Mouse (Mus musculus) A20 (cell line): ENCODE data around the gene Rims1.

ENCODE experiments used
- DNase-seq: peaks from one replicate; pipeline ENCODE4 v3.0.0-alpha.2; 2011; ENCODE audit warnings: low read depth, low spot score

The Rims1 gene

GRCm38 (mm10) chr1:22805726-22806625 is at the start of gene Rims1:
TSS of gene Rims1 (minus strand) at chr1:22805994.
- DNase-seq = no peak

DNA sequence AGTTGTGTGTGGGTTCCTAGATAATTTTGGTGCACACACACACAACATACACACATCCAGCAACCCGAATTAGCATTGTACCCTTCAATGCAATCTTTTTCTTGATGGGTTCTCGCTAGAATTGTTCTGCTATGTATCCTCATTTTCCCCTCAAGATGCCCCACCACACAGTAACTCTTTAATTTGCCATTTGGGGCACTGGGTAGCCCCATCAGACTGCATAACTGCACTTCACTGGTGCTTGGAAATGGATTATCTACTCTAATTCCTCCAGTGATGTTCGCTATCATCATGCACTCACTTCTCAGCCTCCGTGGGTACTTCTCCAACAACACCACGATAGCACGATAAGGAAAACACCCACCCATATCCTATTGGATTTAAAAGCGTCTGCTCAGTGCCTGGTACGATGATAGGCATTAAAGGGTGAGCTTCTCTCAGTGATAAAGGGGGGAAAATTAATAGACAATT is 867 bp upstream of the Rims1 start:
- DNase-seq = no peak

DNA sequence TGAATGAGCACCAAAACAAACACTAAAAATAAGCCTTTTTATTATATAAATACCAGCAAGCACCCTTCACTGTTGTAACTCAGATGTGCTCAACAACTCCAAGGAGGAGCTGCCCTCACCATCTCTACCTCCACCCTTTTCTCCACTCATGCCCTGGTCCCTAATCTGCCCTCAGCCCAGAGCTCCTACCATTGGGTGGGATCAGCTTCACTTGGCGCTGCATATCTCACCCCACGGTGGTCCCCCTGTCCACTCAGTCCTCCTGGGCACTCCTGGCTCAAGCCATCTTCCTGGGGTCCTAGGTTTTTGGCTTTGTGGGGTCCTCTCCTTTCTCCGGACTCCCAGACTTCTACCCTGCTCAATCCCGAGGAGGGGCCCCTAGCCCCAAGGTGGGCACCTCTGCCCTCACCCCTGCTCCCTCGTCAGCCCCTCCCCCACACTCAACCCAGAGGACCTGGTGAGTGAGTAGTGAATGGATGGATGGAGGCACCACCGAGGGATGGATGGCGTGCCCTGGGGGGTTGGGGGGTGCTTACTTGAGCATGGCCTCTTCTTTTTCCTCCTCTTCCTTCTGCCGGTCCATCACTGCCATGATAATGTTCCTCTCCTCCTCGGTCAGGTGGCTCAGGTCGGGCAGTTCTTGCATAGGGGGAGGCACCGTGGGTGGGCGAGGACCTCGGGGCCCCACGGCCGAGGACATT is 619 bp downstream of the Rims1 start:
- no peak for DNase-seq

GRCm38 (mm10) chr1:22804148-22804885 is 1.5 kb downstream of the Rims1 start:
- no peak for DNase-seq

- DNase-seq = no peak
Observed at GRCm38 (mm10) chr1:22803471-22803870, 2.3 kb downstream of the Rims1 start.

- DNase-seq = no peak
Observed at GRCm38 (mm10) chr1:22800276-22800675, 5.5 kb downstream of the Rims1 start.

DNA sequence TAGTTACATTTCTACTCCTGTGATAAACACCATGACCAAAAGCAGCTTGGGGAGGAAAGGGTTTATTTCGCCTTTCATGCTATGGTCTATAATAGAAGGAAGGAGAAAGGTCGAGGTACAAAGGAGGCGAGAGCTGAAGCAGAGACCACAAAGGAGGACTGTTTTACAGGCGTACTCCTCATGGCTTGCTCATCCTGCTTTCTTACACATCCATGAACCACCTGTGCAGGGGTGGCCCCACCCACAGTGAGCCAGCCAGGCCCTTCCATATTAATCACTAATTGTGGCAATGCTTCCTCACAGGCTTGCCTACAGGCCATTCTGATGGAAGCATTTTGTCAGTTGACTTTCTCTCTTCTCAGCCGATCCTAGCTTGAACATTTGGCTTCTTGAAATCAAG is 8.7 kb downstream of the Rims1 start:
- DNase-seq = no peak

DNA sequence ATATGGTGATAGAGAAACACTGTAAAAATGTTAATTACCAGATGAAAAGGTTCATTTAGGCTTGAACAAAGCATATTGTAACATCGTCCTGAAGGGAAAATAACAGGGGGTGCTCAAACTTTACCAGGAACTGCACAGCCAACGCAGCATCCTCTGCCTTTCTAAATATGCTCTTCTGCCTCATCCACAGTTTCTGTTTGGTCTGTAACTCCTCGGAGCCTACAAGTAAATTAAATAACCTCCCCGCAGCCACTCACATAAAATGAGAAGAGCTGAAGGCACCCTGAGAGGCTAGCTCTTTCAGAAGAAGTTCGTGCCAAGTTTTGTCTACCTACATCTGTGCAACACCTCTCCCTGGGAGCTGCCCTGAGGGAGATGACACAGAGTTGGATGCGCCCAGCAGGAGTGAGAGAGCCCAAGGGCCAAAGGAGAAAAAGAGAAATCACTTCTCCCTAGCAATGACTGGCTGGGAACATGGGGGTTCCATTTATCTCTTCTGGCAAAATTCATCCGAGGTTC is 16.3 kb downstream of the Rims1 start:
- no peak for DNase-seq

DNA sequence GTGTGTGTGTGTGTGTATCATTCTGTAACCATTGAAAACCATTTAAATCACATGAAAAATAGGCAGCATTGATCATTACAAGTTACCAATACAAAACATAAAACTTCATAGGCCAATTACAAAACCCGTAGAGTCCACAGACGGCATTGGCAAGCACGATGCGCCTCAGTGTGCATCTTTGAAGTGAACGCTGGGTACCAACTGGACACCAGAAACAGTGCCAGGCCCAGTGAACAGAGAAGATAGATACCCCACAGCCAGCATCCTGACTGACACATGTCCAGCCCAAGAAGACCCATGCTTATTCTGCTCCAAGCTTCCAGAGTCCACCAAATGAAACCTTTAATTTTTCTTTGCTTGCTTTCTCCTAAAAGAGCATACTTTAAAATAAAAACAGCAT is 18.2 kb downstream of the Rims1 start:
- DNase-seq = no peak

DNA sequence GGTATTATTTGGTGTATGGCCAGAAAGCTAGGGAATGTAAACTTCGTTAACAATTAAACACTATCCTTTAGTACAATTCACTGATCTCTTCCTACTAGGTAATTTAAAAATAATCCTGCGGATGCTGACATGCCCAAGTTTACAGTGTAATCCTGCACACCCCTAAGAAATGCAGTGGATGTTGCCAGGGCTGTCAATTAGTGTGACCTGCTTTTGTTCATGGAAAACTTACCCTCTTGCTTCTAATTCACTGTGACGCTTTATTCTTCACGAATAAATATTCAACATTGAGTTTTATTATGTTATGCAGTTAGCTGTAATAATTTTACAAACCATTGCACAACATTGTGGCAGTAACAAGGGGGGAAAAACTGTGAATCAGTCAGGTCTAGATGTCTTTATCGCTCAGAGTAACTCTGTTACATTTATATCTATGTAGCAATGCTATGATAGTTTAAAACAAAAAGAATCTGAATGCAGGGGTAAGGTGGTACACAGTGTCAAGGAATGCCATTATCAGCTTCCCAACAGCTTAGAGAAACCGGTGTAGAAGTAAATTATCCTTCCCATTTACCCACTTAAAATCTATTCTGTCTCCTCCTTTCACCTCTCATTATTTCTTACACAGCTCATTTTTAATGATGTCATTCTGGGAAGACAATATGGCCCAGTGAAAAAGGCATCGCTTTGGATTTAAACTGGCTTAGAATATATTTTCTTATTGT is 35.1 kb downstream of the Rims1 start:
- no peak for DNase-seq

DNA sequence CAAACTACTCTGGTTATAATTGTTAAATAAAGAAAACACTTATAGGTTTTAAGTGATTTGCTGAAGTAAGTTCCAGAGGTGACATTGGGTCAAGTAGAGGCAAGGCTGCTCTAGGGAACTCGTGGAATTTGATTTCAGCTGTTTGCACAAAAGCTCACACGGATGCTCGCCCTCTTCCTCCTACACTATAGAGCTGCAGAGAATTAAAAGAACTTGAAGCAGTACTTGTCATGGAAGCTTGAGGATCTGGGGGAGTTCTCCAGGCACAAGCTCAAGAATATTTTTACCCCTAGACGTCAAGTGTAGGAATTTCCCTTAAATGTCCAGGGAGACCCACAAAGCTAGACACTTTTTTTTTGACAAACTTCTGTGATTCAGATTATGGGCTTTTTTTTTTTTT is 42.4 kb downstream of the Rims1 start:
- DNase-seq = no peak

DNA sequence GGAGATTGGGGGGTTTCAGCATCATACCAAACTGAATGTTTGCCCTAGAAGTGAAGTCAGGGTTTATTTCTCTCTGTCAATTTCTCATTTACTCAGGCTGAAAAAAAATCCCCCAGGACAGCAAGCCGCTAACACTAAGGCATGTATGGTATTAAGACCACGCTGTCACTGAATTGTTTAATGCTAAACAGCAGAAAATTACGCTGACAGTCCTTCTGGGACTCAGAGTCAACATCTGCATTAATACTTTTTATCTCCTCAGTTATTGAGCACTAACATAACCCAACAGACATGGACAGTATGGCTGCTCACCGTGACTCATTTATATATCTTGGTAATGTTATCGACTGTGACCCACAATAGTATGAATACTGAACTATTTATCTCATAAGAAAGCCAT is 43.0 kb downstream of the Rims1 start:
- no peak for DNase-seq

GRCm38 (mm10) chr1:22750536-22750935 is 55.3 kb downstream of the Rims1 start:
- DNase-seq = no peak

DNA sequence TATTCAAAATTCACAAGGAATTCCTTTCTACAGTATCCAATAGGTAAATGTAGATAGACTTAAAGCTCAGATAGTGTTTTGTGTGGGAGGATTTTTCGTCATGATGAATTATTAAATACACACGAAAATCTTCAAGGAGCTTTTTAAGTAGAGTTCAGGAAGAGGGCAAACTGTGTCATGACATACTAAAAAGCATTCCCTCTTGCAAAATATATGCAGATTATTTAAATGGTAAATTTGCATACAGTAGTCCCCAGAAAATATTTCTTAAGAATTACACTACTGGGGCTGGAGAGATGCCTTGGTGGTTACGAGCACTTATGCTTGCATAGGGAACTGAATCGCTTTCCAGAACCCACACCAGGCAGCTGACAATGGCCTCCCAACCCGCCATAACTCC is 61.1 kb downstream of the Rims1 start:
- no peak for DNase-seq

DNA sequence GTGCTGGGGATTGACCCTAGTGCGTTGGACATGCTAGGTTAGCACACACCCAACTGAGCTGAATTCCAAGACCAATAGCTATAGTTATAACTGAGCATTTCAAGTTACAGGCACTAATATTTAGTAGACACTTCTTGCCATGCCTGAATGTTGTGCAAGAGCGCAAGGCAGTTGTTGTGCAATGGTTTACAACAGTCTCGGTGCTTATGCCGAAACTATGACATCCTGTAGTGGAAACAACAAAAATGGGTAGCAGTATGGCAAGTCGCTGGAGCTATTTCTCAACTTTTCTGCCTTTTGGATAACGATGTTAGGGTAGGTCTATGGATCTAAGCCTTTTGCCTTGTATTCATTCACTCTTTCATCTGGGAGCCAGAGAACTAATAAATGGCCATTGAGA is 68.3 kb downstream of the Rims1 start:
- DNase-seq = no peak

- DNase-seq = no peak
Observed at GRCm38 (mm10) chr1:22734429-22734828, 71.4 kb downstream of the Rims1 start.

GRCm38 (mm10) chr1:22733281-22733680 is 72.5 kb downstream of the Rims1 start:
- no peak for DNase-seq

DNA sequence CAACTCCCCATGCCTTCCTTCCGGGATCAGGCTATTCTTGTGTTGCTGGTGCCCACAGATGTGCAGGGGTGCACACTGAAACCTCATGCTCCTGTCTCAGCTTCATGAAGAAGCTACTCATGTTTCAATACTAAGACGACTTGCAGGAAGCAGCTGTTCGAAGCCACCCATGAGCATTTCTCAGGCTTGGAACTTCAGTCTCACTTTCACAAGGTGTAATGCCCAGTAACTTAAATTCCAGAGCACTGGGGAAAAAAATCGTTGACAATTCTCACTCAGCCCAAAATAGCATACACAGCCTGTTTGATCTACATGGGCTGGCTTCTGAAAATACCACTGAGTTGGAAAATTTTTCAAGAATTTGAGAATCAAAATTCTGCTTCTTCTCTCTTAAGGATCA is 77.6 kb downstream of the Rims1 start:
- DNase-seq = no peak

DNA sequence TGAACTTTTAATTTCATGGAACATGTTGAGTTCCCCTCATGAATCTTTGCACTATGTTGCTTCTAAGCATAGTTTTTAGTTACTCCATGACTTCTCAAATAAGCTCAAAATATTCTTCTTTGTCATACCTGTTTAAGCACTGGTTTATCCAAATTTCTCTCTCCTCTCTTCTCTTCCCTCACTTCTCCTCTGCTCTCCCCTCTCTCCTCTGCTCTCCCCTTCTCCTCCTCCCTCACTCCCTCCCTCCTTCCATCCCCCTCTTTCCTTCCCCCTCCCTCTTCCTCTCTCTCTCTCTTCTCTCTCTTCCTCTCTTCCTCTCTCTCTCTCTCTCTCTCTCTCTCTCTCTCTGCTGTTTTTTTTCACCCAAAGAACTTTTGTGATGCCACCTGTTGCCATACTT is 84.1 kb downstream of the Rims1 start:
- DNase-seq = no peak

- DNase-seq = no peak
Observed at GRCm38 (mm10) chr1:22720714-22721113, 85.1 kb downstream of the Rims1 start.

DNA sequence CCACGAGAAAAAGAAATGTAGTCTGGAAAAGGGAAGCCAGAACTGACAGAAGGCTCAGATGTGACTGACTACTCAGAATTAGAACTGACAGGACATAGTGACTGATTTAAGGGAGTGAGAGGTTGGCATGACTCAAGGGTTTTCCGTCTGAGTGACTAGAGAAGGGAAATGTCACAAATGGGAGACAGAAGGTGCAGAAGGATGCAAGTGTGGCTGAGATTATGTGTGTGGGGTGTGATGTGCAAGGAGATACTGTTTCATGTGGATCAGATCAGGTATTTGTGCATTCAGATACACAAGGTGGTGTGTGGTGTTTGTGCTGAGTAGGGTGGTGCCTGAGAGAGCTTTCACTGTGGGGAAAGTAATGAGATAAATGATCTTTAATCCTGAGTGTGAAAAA is 96.3 kb downstream of the Rims1 start:
- DNase-seq = no peak
